Mouse (Mus musculus): Measurements from ENCODE around the gene Scrt2. TPM values are rescaled to one million over a fixed set of nuclear protein-coding genes. Genes with fewer than 3 reads are reported as not detected.

Gene Scrt2
- total RNA-seq, 1 experiment from 2014 or later = 0.33 TPM

- peak; percentile 76 for DNase-seq
These were observed 62.2 kb downstream of the Scrt2 start, which contains the start of gene Tcf15 for GRCm38 (mm10) chr2:152143279-152144157. TSS of gene Tcf15 (plus strand) at chr2:152143561.

DNA sequence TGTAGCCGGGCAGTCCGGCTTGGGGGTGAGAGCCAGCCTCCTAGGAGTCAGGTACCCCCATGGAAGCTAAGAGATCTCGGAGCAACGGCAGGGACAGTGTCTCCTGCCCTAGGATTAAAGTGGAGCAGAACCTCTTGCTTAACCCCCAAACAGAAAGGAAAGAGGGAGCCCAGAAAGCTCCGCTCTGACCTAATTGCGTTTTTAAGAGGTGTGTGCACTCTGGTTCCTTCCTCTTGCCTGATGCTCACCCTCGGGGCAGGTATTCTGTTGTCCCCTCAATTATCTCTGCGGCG, 62.8 kb downstream of the Scrt2 start:
- DNase-seq = no peak

GRCm38 (mm10) chr2:152144501-152144900, 63.2 kb downstream of the Scrt2 start:
- DNase-seq = peak; percentile 30

Other genes with a start within 250 kb of the Scrt2 start
- not detected in 2 replicates for gene Rspo4, start 238.6 kb upstream of the Scrt2 start, total RNA-seq (2021)
- gene Angpt4, start 170.3 kb upstream of the Scrt2 start, total RNA-seq (2021) = 0.26 and 0.33 TPM in 2 replicates
- gene Fam110a, start 101.3 kb upstream of the Scrt2 start, total RNA-seq (2021) = 8.2 and 8.5 TPM in 2 replicates
- gene Slc52a3, start 85.0 kb upstream of the Scrt2 start, total RNA-seq (2021) = 1.6 and 2.4 TPM in 2 replicates
- 267 and 289 TPM in 2 replicates for gene Srxn1, start 24.0 kb downstream of the Scrt2 start, total RNA-seq (2021)
- 20.2 and 22.0 TPM in 2 replicates for gene Tcf15, start 62.0 kb downstream of the Scrt2 start, total RNA-seq (2021)
- gene Csnk2a1, start 145.3 kb downstream of the Scrt2 start, total RNA-seq (2021) = 103 and 105 TPM in 2 replicates
- gene Tbc1d20, start 212.3 kb downstream of the Scrt2 start, total RNA-seq (2021) = 145 and 149 TPM in 2 replicates

Data from adrenal gland, postnatal 14 days (tissue).